Comparison of ENCODE assay signal across 8 mouse cellular contexts in genomic region chr2:119209176-119209507, GRCm38 (mm10). TPM values are rescaled to one million over a fixed set of nuclear protein-coding genes. Genes with fewer than 3 reads are reported as not detected.
DNase-seq lines count a peak whose midpoint lies in the region; ATAC-seq and TF ChIP-seq lines count a peak whose summit lies in the region.

No protein-coding gene starts in this region.

- no peak for TF ChIP-seq CTCF in heart, adult 2 months (IDR thresholded peaks at IDR 0.05)
- TF ChIP-seq CTCF in C2C12 (IDR thresholded peaks at IDR 0.05; ENCODE audit: control insufficient read depth, insufficient read depth, insufficient read length) = no peak

- H3K4me1 ChIP-seq in heart, adult 2 months (ENCODE audit: control insufficient read depth, insufficient read depth, low read length) = peaks cover 3% of the 10 kb centered on the region
- 0 out of 2 replicates have a peak, but pooled peaks cover 4% of the 10 kb centered on the region for H3K4me1 ChIP-seq in forebrain, embryonic 14.5 days (ENCODE audit: control insufficient read depth, insufficient read depth, low read length)
- peaks cover 25% of the 10 kb centered on the region for H3K4me1 ChIP-seq in liver, embryonic 15.5 days (replicated peaks)

- intact Hi-C loops in heart, adult 2 months (cut with DNase I) = no loop called here

- H3K4me2 ChIP-seq in forebrain, embryonic 14.5 days (ENCODE audit: low read length) = peak overlapping the region; percentile 65
- peak overlapping the region; percentile 85 for H3K4me2 ChIP-seq in liver, embryonic 15.5 days

- under 1% methylated on average over 13 of the region's 13 CpGs for WGBS in heart, adult 2 months
- WGBS in forebrain, embryonic 14.5 days = 2% methylated on average over 13 of the region's 13 CpGs
- 0% methylated on average over 13 of the region's 13 CpGs for WGBS in liver, embryonic 15.5 days (ENCODE audit: insufficient replicate concordance)

- H3K27me3 ChIP-seq in heart, adult 2 months (ENCODE audit: control insufficient read depth, insufficient read depth, low read length) = no peaks in the 10 kb centered on the region
- no peaks in the 10 kb centered on the region for H3K27me3 ChIP-seq in C2C12 (ENCODE audit: control insufficient read depth, insufficient read depth, insufficient read length)
- no peaks in the 10 kb centered on the region for H3K27me3 ChIP-seq in forebrain, embryonic 14.5 days (replicated peaks; ENCODE audit: control insufficient read depth, insufficient read depth, low read length)
- no peaks in the 10 kb centered on the region for H3K27me3 ChIP-seq in liver, embryonic 15.5 days

- no peaks in the 10 kb centered on the region for H3K79me2 ChIP-seq in heart, adult 2 months (replicated peaks; ENCODE audit: control insufficient read depth, insufficient read depth, low read length)
- peaks cover 33% of the 10 kb centered on the region for H3K79me2 ChIP-seq in C2C12 (ENCODE audit: control insufficient read depth, insufficient read depth)

- no peak for TF ChIP-seq POLR2A in heart, adult 2 months (IDR thresholded peaks at IDR 0.05; ENCODE audit: insufficient read depth, low read depth, low read length)

- peak overlapping the region; percentile 73 for H3K27ac ChIP-seq in heart, adult 2 months
- peak overlapping the region; percentile 63; the same call in 1 of the 2 replicates for H3K27ac ChIP-seq in forebrain, embryonic 14.5 days (ENCODE audit: low read depth, low read length)
- peak overlapping the region; percentile 88 for H3K27ac ChIP-seq in liver, embryonic 15.5 days (replicated peaks)

- H3K4me3 ChIP-seq in heart, adult 2 months = peak overlapping the region; percentile 84
- peak overlapping the region; percentile 66 for H3K4me3 ChIP-seq in C2C12 (ENCODE audit: insufficient read depth, poor library complexity, severe bottlenecking)
- H3K4me3 ChIP-seq in forebrain, embryonic 14.5 days (ENCODE audit: low read depth, low read length) = peak overlapping the region; percentile 69
- H3K4me3 ChIP-seq in liver, embryonic 15.5 days (replicated peaks) = peak overlapping the region; percentile 85

- TF ChIP-seq EP300 in heart, adult 2 months (IDR thresholded peaks at IDR 0.05; ENCODE audit: insufficient read depth, low read depth, low read length) = no peak

- no peaks in the 10 kb centered on the region for H3K9me3 ChIP-seq in forebrain, embryonic 14.5 days (replicated peaks; ENCODE audit: control insufficient read depth, low read length)
- H3K9me3 ChIP-seq in liver, embryonic 15.5 days (replicated peaks) = no peaks in the 10 kb centered on the region

- H3K36me3 ChIP-seq in heart, adult 2 months (ENCODE audit: control insufficient read depth, insufficient read depth, low read length) = no peaks in the 10 kb centered on the region
- peaks cover 7% of the 10 kb centered on the region for H3K36me3 ChIP-seq in C2C12 (ENCODE audit: control insufficient read depth, insufficient read depth)
- H3K36me3 ChIP-seq in forebrain, embryonic 14.5 days (ENCODE audit: control insufficient read depth, insufficient read depth, low read length) = peaks cover 30% of the 10 kb centered on the region
- peaks cover 14% of the 10 kb centered on the region for H3K36me3 ChIP-seq in liver, embryonic 15.5 days (replicated peaks)

- no peak for DNase-seq in heart, adult 2 months
- no peak for DNase-seq in heart, adult 11 months
- DNase-seq in forebrain, embryonic 14.5 days (ENCODE audit: low spot score) = no peak
- no peak for DNase-seq in adrenal gland, postnatal 4 days (ENCODE audit: low spot score in 2 of 2)
- DNase-seq in thymus, adult 18-20 months = no peak

- peak; percentile 1 for ATAC-seq in forebrain, embryonic 14.5 days
- ATAC-seq in liver, embryonic 15.5 days (ENCODE audit: insufficient read depth) = no peak
- no peak for ATAC-seq in activated CD4-positive, CD25-positive, alpha-beta regulatory T cell, adult 4 months

- H3K9ac ChIP-seq in heart, adult 2 months (ENCODE audit: low read depth, low read length) = peak overlapping the region; percentile 82
- peak overlapping the region; percentile 79 for H3K9ac ChIP-seq in forebrain, embryonic 14.5 days (ENCODE audit: low read length)
- H3K9ac ChIP-seq in liver, embryonic 15.5 days = peak overlapping the region; percentile 78

- peak overlapping the region; percentile 92 for H3ac ChIP-seq in C2C12 (ENCODE audit: control insufficient read depth, insufficient read length, low read depth)

- H3K79me3 ChIP-seq in C2C12 (ENCODE audit: low read depth) = peaks cover 8% of the 10 kb centered on the region

TF ChIP-seq in C2C12, 6 proteins besides CTCF, POLR2A, EP300 and RAD21:
- no peak for TF ChIP-seq CEBPB (IDR thresholded peaks at IDR 0.05; ENCODE audit: low read depth)
- no peak for TF ChIP-seq MYOG (IDR thresholded peaks at IDR 0.05; ENCODE audit: control insufficient read depth, extremely low read depth, insufficient read length)
- no peak for TF ChIP-seq MAX (IDR thresholded peaks at IDR 0.05)
- no peak for TF ChIP-seq FOSL1 (IDR thresholded peaks at IDR 0.05; ENCODE audit: insufficient read depth, low read length, poor library complexity, severe bottlenecking)
- TF ChIP-seq USF1 (IDR thresholded peaks at IDR 0.05; ENCODE audit: low read depth) = no peak
- TF ChIP-seq MYOD1 (IDR thresholded peaks at IDR 0.05; ENCODE audit: control insufficient read depth, insufficient read length, low read depth) = no peak

RNA-seq across cellular contexts. Expression of gene Dnajc17, which starts 0.5 kb away (rescaled TPM):
- total RNA-seq in heart, adult 2 months (2021) = 10 to 100 TPM in 1 of 2 experiments, 1 to 10 TPM in 1; 9.3 to 10.1 TPM
- polyA plus RNA-seq in heart, adult 2 months (2012; rRNA removed) = 2.5 and 4.1 TPM in 2 replicates
- 12.3 TPM for polyA plus RNA-seq in C2C12 (2012; fragmentation: generic; extraction: Trizol)
- 24.6 and 29.0 TPM in 2 replicates for polyA plus RNA-seq in forebrain, embryonic 14.5 days (2014; fragmentation: Nextera tagmentation; extraction: Ambion mirVana)
- 7.0 and 7.1 TPM in 2 replicates for polyA plus RNA-seq in liver, embryonic 15.5 days (2015; fragmentation: Nextera tagmentation; extraction: Ambion mirVana)
- 10 to 100 TPM; 24.4 to 26.0 TPM for total RNA-seq in adrenal gland, postnatal 4 days (2021)
- polyA plus RNA-seq in activated CD4-positive, CD25-positive, alpha-beta regulatory T cell, adult 4 months (2017; shearing (Covaris generic)) = 10 to 100 TPM; 21.8 to 29.0 TPM

RNA-seq across cellular contexts. Expression of gene Zfyve19, which starts 0.7 kb away (rescaled TPM):
- total RNA-seq in heart, adult 2 months (2021) = 10 to 100 TPM in 1 of 2 experiments, 1 to 10 TPM in 1; 8.5 to 11.6 TPM
- 17.1 and 25.2 TPM in 2 replicates for polyA plus RNA-seq in heart, adult 2 months (2012; rRNA removed)
- 27.1 TPM for polyA plus RNA-seq in C2C12 (2012; fragmentation: generic; extraction: Trizol)
- polyA plus RNA-seq in forebrain, embryonic 14.5 days (2014; fragmentation: Nextera tagmentation; extraction: Ambion mirVana) = 62.8 and 67.6 TPM in 2 replicates
- polyA plus RNA-seq in liver, embryonic 15.5 days (2015; fragmentation: Nextera tagmentation; extraction: Ambion mirVana) = 19.0 and 21.6 TPM in 2 replicates
- total RNA-seq in adrenal gland, postnatal 4 days (2021) = 10 to 100 TPM; 38.8 to 43.2 TPM
- polyA plus RNA-seq in activated CD4-positive, CD25-positive, alpha-beta regulatory T cell, adult 4 months (2017; shearing (Covaris generic)) = 10 to 100 TPM; 31.4 to 44.0 TPM

RNA-seq across cellular contexts. Expression of gene Ppp1r14d, which starts 20.6 kb away (rescaled TPM):
- not detected for total RNA-seq in heart, adult 2 months (2021)
- polyA plus RNA-seq in heart, adult 2 months (2012; rRNA removed) = not detected in 2 replicates
- 0.12 TPM for polyA plus RNA-seq in C2C12 (2012; fragmentation: generic; extraction: Trizol)
- not detected in 2 replicates for polyA plus RNA-seq in forebrain, embryonic 14.5 days (2014; fragmentation: Nextera tagmentation; extraction: Ambion mirVana)
- 0.20 TPM in 1 of 2 replicates, not detected in the other for polyA plus RNA-seq in liver, embryonic 15.5 days (2015; fragmentation: Nextera tagmentation; extraction: Ambion mirVana)
- not detected for total RNA-seq in adrenal gland, postnatal 4 days (2021)
- not detected for polyA plus RNA-seq in activated CD4-positive, CD25-positive, alpha-beta regulatory T cell, adult 4 months (2017; shearing (Covaris generic))

RNA-seq across cellular contexts. Expression of gene Spint1, which starts 28.0 kb away (rescaled TPM):
- not detected for total RNA-seq in heart, adult 2 months (2021)
- polyA plus RNA-seq in heart, adult 2 months (2012; rRNA removed) = 0.32 and 1.1 TPM in 2 replicates
- polyA plus RNA-seq in C2C12 (2012; fragmentation: generic; extraction: Trizol) = 0.82 TPM
- 0.27 and 0.39 TPM in 2 replicates for polyA plus RNA-seq in forebrain, embryonic 14.5 days (2014; fragmentation: Nextera tagmentation; extraction: Ambion mirVana)
- 0.15 and 0.35 TPM in 2 replicates for polyA plus RNA-seq in liver, embryonic 15.5 days (2015; fragmentation: Nextera tagmentation; extraction: Ambion mirVana)
- 10 to 100 TPM in 1 of 2 experiments, 1 to 10 TPM in 1; 8.2 to 17.6 TPM for total RNA-seq in adrenal gland, postnatal 4 days (2021)
- polyA plus RNA-seq in activated CD4-positive, CD25-positive, alpha-beta regulatory T cell, adult 4 months (2017; shearing (Covaris generic)) = not detected

RNA-seq across cellular contexts. Expression of gene Gm14137, which starts 34.8 kb away (rescaled TPM):
- total RNA-seq in heart, adult 2 months (2021) = not detected
- 0.04 TPM in 1 of 2 replicates, not detected in the other for polyA plus RNA-seq in heart, adult 2 months (2012; rRNA removed)
- 1.5 TPM for polyA plus RNA-seq in C2C12 (2012; fragmentation: generic; extraction: Trizol)
- 0.31 and 0.48 TPM in 2 replicates for polyA plus RNA-seq in forebrain, embryonic 14.5 days (2014; fragmentation: Nextera tagmentation; extraction: Ambion mirVana)
- polyA plus RNA-seq in liver, embryonic 15.5 days (2015; fragmentation: Nextera tagmentation; extraction: Ambion mirVana) = 0.10 TPM in 2 replicates
- total RNA-seq in adrenal gland, postnatal 4 days (2021) = under 1 TPM; 0.25 to 0.34 TPM
- under 1 TPM; 0.29 to 0.70 TPM for polyA plus RNA-seq in activated CD4-positive, CD25-positive, alpha-beta regulatory T cell, adult 4 months (2017; shearing (Covaris generic))
